ENCODE assay signal across 9 mouse cellular contexts in the genomic region with DNA sequence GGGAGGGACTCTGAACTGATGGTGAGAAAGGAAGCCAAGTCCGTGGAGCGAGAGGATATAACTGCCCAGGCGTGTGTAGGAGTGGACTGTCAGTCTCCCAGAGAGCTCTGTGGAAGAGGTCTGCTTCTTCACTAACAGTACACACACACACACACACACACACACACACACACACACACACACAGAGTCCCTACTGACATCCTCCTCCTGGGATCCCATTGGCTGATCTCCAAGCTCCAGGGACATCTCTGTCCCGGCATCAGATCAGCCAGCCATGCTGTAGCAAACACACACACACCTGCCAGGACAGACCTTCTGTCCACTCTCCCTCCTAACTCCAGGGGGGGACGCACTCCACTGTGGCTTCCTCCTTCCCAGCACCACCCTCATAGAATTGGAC.
A peak's percentile ranks its signal among the peaks of the same experiment; 100 is the strongest.
DNase-seq lines count a peak whose midpoint lies in the region; ATAC-seq lines count a peak whose summit lies in the region.
"Had no signal": no experiment of that assay in that cellular context is flagged by ENCODE, and none has a peak within 500 bp of the region (broad histone marks: within the 10 kb centered on the region; RNA-seq: fewer than 3 reads in every experiment).

No protein-coding gene starts in this region.

- WGBS in neural tube, embryonic 12.5 days: 61% methylated on average over 5 of the region's 5 CpGs
- WGBS in neural tube, embryonic 15.5 days: 30% methylated on average over 5 of the region's 5 CpGs
- 44% methylated on average over 5 of the region's 5 CpGs for WGBS in hindbrain, embryonic 14.5 days

- H3K27ac ChIP-seq in neural tube, embryonic 12.5 days: peak overlapping the region; percentile 54; the same call in 1 of the 2 replicates
- no peak overlapping the region; the same call in 1 of the 2 replicates for H3K27ac ChIP-seq in neural tube, embryonic 15.5 days (replicated peaks)
- peak overlapping the region; percentile 43 for H3K27ac ChIP-seq in hindbrain, embryonic 14.5 days
- H3K27ac ChIP-seq: liver, embryonic 14.5 days had no signal

- H3K9me3 ChIP-seq in neural tube, embryonic 12.5 days: no peaks in the 10 kb centered on the region
- H3K9me3 ChIP-seq in neural tube, embryonic 15.5 days (replicated peaks): no peaks in the 10 kb centered on the region
- no peaks in the 10 kb centered on the region for H3K9me3 ChIP-seq in hindbrain, embryonic 14.5 days (ENCODE audit: control insufficient read depth, low read length)

- H3K27me3 ChIP-seq in neural tube, embryonic 12.5 days (replicated peaks): no peaks in the 10 kb centered on the region
- no peaks in the 10 kb centered on the region for H3K27me3 ChIP-seq in neural tube, embryonic 15.5 days (replicated peaks)
- H3K27me3 ChIP-seq in hindbrain, embryonic 14.5 days (ENCODE audit: control insufficient read depth, insufficient read depth, low read length): no peaks in the 10 kb centered on the region

- no peak for ATAC-seq in neural tube, embryonic 12.5 days (ENCODE audit: low FRiP score, low read depth)
- ATAC-seq in neural tube, embryonic 15.5 days (ENCODE audit: low FRiP score): no peak
- no peak for ATAC-seq in hindbrain, embryonic 14.5 days (ENCODE audit: low FRiP score)
- no peak for ATAC-seq in inflammation-experienced regulatory T-cells, adult 6 months

- peak overlapping the region; percentile 36 for H3K4me2 ChIP-seq in neural tube, embryonic 12.5 days (replicated peaks)
- H3K4me2 ChIP-seq in neural tube, embryonic 15.5 days: no peak overlapping the region
- no peak overlapping the region for H3K4me2 ChIP-seq in hindbrain, embryonic 14.5 days (replicated peaks)

- H3K9ac ChIP-seq in neural tube, embryonic 12.5 days: no peak overlapping the region
- no peak overlapping the region for H3K9ac ChIP-seq in neural tube, embryonic 15.5 days (replicated peaks)
- H3K9ac ChIP-seq in hindbrain, embryonic 14.5 days: no peak overlapping the region
- H3K9ac ChIP-seq: liver, embryonic 14.5 days had no signal

- intact Hi-C loops in gastrocnemius, postnatal 14 days (cut with DNase I; ENCODE audit: low total_unique reads): no loop called here

- H3K4me3 ChIP-seq in neural tube, embryonic 12.5 days: no peak overlapping the region
- no peak overlapping the region for H3K4me3 ChIP-seq in neural tube, embryonic 15.5 days (replicated peaks)
- H3K4me3 ChIP-seq in hindbrain, embryonic 14.5 days (replicated peaks; ENCODE audit: low read length): no peak overlapping the region

- DNase-seq in heart, adult 11 months: peak; percentile 88
- DNase-seq in heart, postnatal 4 days: no peak
- DNase-seq in hindbrain, embryonic 14.5 days (ENCODE audit: low spot score): no peak
- no peak for DNase-seq in embryo, embryonic 10 days (ENCODE audit: low spot score)
- DNase-seq in gastrocnemius, postnatal 14 days: no peak

- H3K36me3 ChIP-seq in neural tube, embryonic 12.5 days: no peaks in the 10 kb centered on the region
- no peaks in the 10 kb centered on the region for H3K36me3 ChIP-seq in neural tube, embryonic 15.5 days
- H3K36me3 ChIP-seq in hindbrain, embryonic 14.5 days (replicated peaks; ENCODE audit: control insufficient read depth, insufficient read depth): no peaks in the 10 kb centered on the region

- peaks cover 91% of the 10 kb centered on the region for H3K4me1 ChIP-seq in neural tube, embryonic 12.5 days
- peaks cover 46% of the 10 kb centered on the region for H3K4me1 ChIP-seq in neural tube, embryonic 15.5 days
- peaks cover 18% of the 10 kb centered on the region for H3K4me1 ChIP-seq in hindbrain, embryonic 14.5 days (replicated peaks; ENCODE audit: control insufficient read depth, insufficient read depth, low read length)
